Comparison of ENCODE assay signal across 8 mouse cellular contexts in the genomic region with DNA sequence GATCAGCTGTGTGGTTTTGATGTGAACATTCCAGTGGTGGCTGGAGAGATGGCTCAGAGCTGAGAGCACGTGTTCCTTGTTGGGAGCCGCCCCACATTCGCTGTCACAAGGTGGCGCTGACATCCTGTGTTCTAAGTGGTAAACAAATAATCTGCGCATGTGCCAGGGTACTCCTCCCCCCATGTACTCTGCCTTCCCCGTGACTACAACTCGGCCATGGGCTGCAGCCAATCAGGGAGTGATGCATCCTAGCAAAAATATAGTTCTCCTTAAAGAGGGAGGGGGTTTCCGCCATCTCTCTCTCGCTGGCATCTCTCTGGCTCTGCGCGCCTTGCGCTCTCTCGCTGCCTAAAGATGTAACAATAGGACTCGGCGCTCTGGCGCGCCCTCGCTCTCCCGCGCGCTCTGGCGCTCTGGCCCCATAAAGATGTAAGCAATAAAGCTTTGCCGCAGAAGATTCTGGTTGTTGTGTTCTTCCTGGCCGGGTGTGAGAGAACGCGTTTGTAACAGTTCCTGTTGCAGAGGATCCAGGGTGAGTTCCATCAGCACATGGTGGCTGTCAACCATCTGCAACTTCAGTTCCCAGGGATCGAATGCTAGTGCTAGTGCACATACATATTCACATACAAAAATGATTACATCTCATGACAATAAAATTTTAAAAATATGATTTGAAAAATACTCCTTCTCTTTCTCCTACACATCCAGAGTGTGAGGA. TPM values are rescaled to one million over a fixed set of nuclear protein-coding genes. Genes with fewer than 3 reads are reported as not detected.
DNase-seq lines count a peak whose midpoint lies in the region; ATAC-seq and TF ChIP-seq lines count a peak whose summit lies in the region.
"Not testable (repeated sequence)": the region's sequence is repeated elsewhere in the genome, so short reads cannot be mapped to it uniquely, and the experiment has no call there.

No protein-coding gene starts in this region.

- TF ChIP-seq POLR2A in cerebellum, adult 2 months (IDR thresholded peaks at IDR 0.05; ENCODE audit: borderline replicate concordance, insufficient read depth, low read length) = peak; percentile 57; the same call in 1 of the 2 replicates

- H3K4me2 ChIP-seq in forebrain, embryonic 16.5 days (ENCODE audit: low read length) = peak overlapping the region; percentile 51
- peak overlapping the region; percentile 80 for H3K4me2 ChIP-seq in liver, embryonic 13.5 days
- peak overlapping the region; percentile 79 for H3K4me2 ChIP-seq in stomach, embryonic 15.5 days

- peaks cover 27% of the 10 kb centered on the region for H3K27me3 ChIP-seq in E14TG2a.4 (ENCODE audit: insufficient read depth, low read length)
- H3K27me3 ChIP-seq in cerebellum, adult 2 months (ENCODE audit: control insufficient read depth, insufficient read depth, low read length) = not testable (repeated sequence)
- peaks cover 37% of the 10 kb centered on the region for H3K27me3 ChIP-seq in forebrain, embryonic 16.5 days (replicated peaks; ENCODE audit: control insufficient read depth, insufficient read depth, low read length)
- peaks cover 38% of the 10 kb centered on the region for H3K27me3 ChIP-seq in liver, embryonic 13.5 days
- H3K27me3 ChIP-seq in stomach, embryonic 15.5 days (replicated peaks) = peaks cover 36% of the 10 kb centered on the region

- peaks cover 54% of the 10 kb centered on the region for H3K4me1 ChIP-seq in E14TG2a.4 (replicated peaks; ENCODE audit: low read depth, low read length)
- H3K4me1 ChIP-seq in cerebellum, adult 2 months (ENCODE audit: control insufficient read depth, insufficient read depth, low read length) = peaks cover 13% of the 10 kb centered on the region
- peaks cover 19% of the 10 kb centered on the region for H3K4me1 ChIP-seq in forebrain, embryonic 16.5 days (replicated peaks; ENCODE audit: control insufficient read depth, insufficient read depth, low read length)
- H3K4me1 ChIP-seq in liver, embryonic 13.5 days (replicated peaks) = peaks cover 41% of the 10 kb centered on the region
- H3K4me1 ChIP-seq in stomach, embryonic 15.5 days = peaks cover 19% of the 10 kb centered on the region; the same call in 1 of the 2 replicates

- peak; percentile 1; the same call in 1 of the 2 replicates for TF ChIP-seq CTCF in E14TG2a.4 (conservative IDR thresholded peaks at IDR 0.05; ENCODE audit: low read length)
- TF ChIP-seq CTCF in cerebellum, adult 2 months (IDR thresholded peaks at IDR 0.05; ENCODE audit: borderline replicate concordance, insufficient read depth, low read depth, low read length) = peak; percentile 48; the same call in 1 of the 2 replicates

- DNase-seq in cerebellum, adult 2 months = peak; percentile 89 to 91
- peak; percentile 83 to 88 for DNase-seq in heart, postnatal 14 days
- peak; percentile 91 to 94 for DNase-seq in kidney, postnatal 4 days
- DNase-seq in liver, embryonic 13.5 days = peak; percentile 90
- peak; percentile 86 for DNase-seq in neural tube, embryonic 10.5 days (ENCODE audit: extremely low spot score, low spot score)

- H3K36me3 ChIP-seq in E14TG2a.4 (ENCODE audit: insufficient read depth, low read length); forebrain, embryonic 16.5 days (ENCODE audit: control insufficient read depth, insufficient read depth); liver, embryonic 13.5 days; stomach, embryonic 15.5 days: not testable (repeated sequence)

- H3K27ac ChIP-seq in cerebellum, adult 2 months (ENCODE audit: insufficient read depth, low read length) = peak overlapping the region; percentile 84
- H3K27ac ChIP-seq in forebrain, embryonic 16.5 days (ENCODE audit: low read length) = peak overlapping the region; percentile 91
- H3K27ac ChIP-seq in liver, embryonic 13.5 days = peak overlapping the region; percentile 68
- peak overlapping the region; percentile 82 for H3K27ac ChIP-seq in stomach, embryonic 15.5 days

- not testable (repeated sequence) for H3K9me3 ChIP-seq in E14TG2a.4 (ENCODE audit: low read length); forebrain, embryonic 16.5 days (ENCODE audit: control insufficient read depth, low read length); liver, embryonic 13.5 days (replicated peaks); stomach, embryonic 15.5 days

- peak overlapping the region; percentile 60 for H3K9ac ChIP-seq in forebrain, embryonic 16.5 days (replicated peaks; ENCODE audit: low read depth, low read length)
- H3K9ac ChIP-seq in liver, embryonic 13.5 days = peak overlapping the region; percentile 62
- H3K9ac ChIP-seq in stomach, embryonic 15.5 days = not testable (repeated sequence)

- peak; percentile 96 for ATAC-seq in forebrain, embryonic 16.5 days
- peak; percentile 74 for ATAC-seq in liver, embryonic 13.5 days (ENCODE audit: low read depth)
- peak; percentile 77 for ATAC-seq in stomach, embryonic 15.5 days (ENCODE audit: insufficient read depth, low FRiP score, low read depth)

- peak overlapping the region; percentile 85 for H3K4me3 ChIP-seq in E14TG2a.4 (replicated peaks; ENCODE audit: low read length)
- H3K4me3 ChIP-seq in cerebellum, adult 2 months (replicated peaks; ENCODE audit: insufficient read depth, low read depth, low read length) = peak overlapping the region; percentile 81
- H3K4me3 ChIP-seq in forebrain, embryonic 16.5 days (replicated peaks; ENCODE audit: low read length) = peak overlapping the region; percentile 49
- H3K4me3 ChIP-seq in liver, embryonic 13.5 days (replicated peaks) = peak overlapping the region; percentile 65
- H3K4me3 ChIP-seq in stomach, embryonic 15.5 days (replicated peaks) = peak overlapping the region; percentile 51

- intact Hi-C loops in heart, postnatal 14 days (cut with DNase I) = not testable (repeated sequence)

- under 1% methylated on average over 27 of the region's 27 CpGs for WGBS in cerebellum, adult 2 months
- WGBS in forebrain, embryonic 16.5 days = under 1% methylated on average over 27 of the region's 27 CpGs
- WGBS in liver, embryonic 13.5 days (ENCODE audit: insufficient replicate concordance) = under 1% methylated on average over 27 of the region's 27 CpGs
- under 1% methylated on average over 27 of the region's 27 CpGs for WGBS in stomach, embryonic 15.5 days

RNA-seq across cellular contexts. Expression of gene H2-K1, which starts 18.8 kb away (rescaled TPM):
- 61.9 and 77.5 TPM in 2 replicates for polyA plus RNA-seq in cerebellum, adult 2 months (2012; rRNA removed)
- 9.4 and 9.9 TPM in 2 replicates for polyA plus RNA-seq in forebrain, embryonic 16.5 days (2015; fragmentation: Nextera tagmentation; extraction: Ambion mirVana)
- total RNA-seq in heart, postnatal 14 days (2021) = 10 to 100 TPM; 56.5 to 61.2 TPM
- 80.9 and 88.3 TPM in 2 replicates for polyA plus RNA-seq in liver, embryonic 13.5 days (2015; fragmentation: Nextera tagmentation; extraction: Ambion mirVana)
- 112 and 124 TPM in 2 replicates for polyA plus RNA-seq in stomach, embryonic 15.5 days (2015; fragmentation: Nextera tagmentation; extraction: Ambion mirVana)

RNA-seq across cellular contexts. Expression of gene Rps18, which starts 25.6 kb away (rescaled TPM):
- 283 and 320 TPM in 2 replicates for polyA plus RNA-seq in cerebellum, adult 2 months (2012; rRNA removed)
- polyA plus RNA-seq in forebrain, embryonic 16.5 days (2015; fragmentation: Nextera tagmentation; extraction: Ambion mirVana) = 811 and 837 TPM in 2 replicates
- 100 to 1,000 TPM; 417 to 479 TPM for total RNA-seq in heart, postnatal 14 days (2021)
- polyA plus RNA-seq in liver, embryonic 13.5 days (2015; fragmentation: Nextera tagmentation; extraction: Ambion mirVana) = 1,343 and 1,499 TPM in 2 replicates
- polyA plus RNA-seq in stomach, embryonic 15.5 days (2015; fragmentation: Nextera tagmentation; extraction: Ambion mirVana) = 1,803 TPM in 2 replicates

RNA-seq across cellular contexts. Expression of gene Vps52, which starts 25.7 kb away (rescaled TPM):
- 73.5 and 77.0 TPM in 2 replicates for polyA plus RNA-seq in cerebellum, adult 2 months (2012; rRNA removed)
- 79.5 and 81.0 TPM in 2 replicates for polyA plus RNA-seq in forebrain, embryonic 16.5 days (2015; fragmentation: Nextera tagmentation; extraction: Ambion mirVana)
- total RNA-seq in heart, postnatal 14 days (2021) = 10 to 100 TPM; 35.0 to 37.8 TPM
- 27.7 and 30.1 TPM in 2 replicates for polyA plus RNA-seq in liver, embryonic 13.5 days (2015; fragmentation: Nextera tagmentation; extraction: Ambion mirVana)
- polyA plus RNA-seq in stomach, embryonic 15.5 days (2015; fragmentation: Nextera tagmentation; extraction: Ambion mirVana) = 42.4 and 49.2 TPM in 2 replicates

RNA-seq across cellular contexts. Expression of gene B3galt4, which starts 30.1 kb away (rescaled TPM):
- 8.4 and 8.6 TPM in 2 replicates for polyA plus RNA-seq in cerebellum, adult 2 months (2012; rRNA removed)
- 10.0 and 13.2 TPM in 2 replicates for polyA plus RNA-seq in forebrain, embryonic 16.5 days (2015; fragmentation: Nextera tagmentation; extraction: Ambion mirVana)
- total RNA-seq in heart, postnatal 14 days (2021) = 1 to 10 TPM; 2.2 to 2.9 TPM
- 2.3 and 2.5 TPM in 2 replicates for polyA plus RNA-seq in liver, embryonic 13.5 days (2015; fragmentation: Nextera tagmentation; extraction: Ambion mirVana)
- polyA plus RNA-seq in stomach, embryonic 15.5 days (2015; fragmentation: Nextera tagmentation; extraction: Ambion mirVana) = 7.5 and 8.2 TPM in 2 replicates

RNA-seq across cellular contexts. Expression of gene Wdr46, which starts 40.9 kb away (rescaled TPM):
- polyA plus RNA-seq in cerebellum, adult 2 months (2012; rRNA removed) = 13.3 and 14.0 TPM in 2 replicates
- 26.1 and 29.4 TPM in 2 replicates for polyA plus RNA-seq in forebrain, embryonic 16.5 days (2015; fragmentation: Nextera tagmentation; extraction: Ambion mirVana)
- total RNA-seq in heart, postnatal 14 days (2021) = 10 to 100 TPM; 10.4 to 11.5 TPM
- polyA plus RNA-seq in liver, embryonic 13.5 days (2015; fragmentation: Nextera tagmentation; extraction: Ambion mirVana) = 30.1 and 34.9 TPM in 2 replicates
- polyA plus RNA-seq in stomach, embryonic 15.5 days (2015; fragmentation: Nextera tagmentation; extraction: Ambion mirVana) = 36.1 and 40.6 TPM in 2 replicates

Comparison
In these comparisons a context has a peak if more than half of its experiments do, and no peak if none do; other contexts are left out.
1. Peak in every context shown above with its lines: DNase-seq, ATAC-seq, H3K4me3 ChIP-seq and H3K27ac ChIP-seq.